Mouse (Mus musculus) MEL (cell line): ENCODE data around the gene Rbsn.

Source experiments
- CTCF ChIP-seq, 3 experiments: IDR thresholded peaks in 2 of 3; conservative IDR thresholded peaks in 1 of 3; 2 replicates each; pipeline ENCODE4 v1.5.1; 2011 to 2012; ENCODE audit warnings: low read length in 3 of 3, low read depth in 2 of 3, mild to moderate bottlenecking in 2 of 3, improper control_type of control experiment in 1 of 3, inconsistent platforms in 1 of 3, mixed read lengths in 1 of 3, moderate library complexity in 1 of 3; ENCODE audit not compliant: control insufficient read depth in 1 of 3, insufficient read depth in 1 of 3, poor library complexity in 1 of 3, severe bottlenecking in 1 of 3
- HCFC1 ChIP-seq: IDR thresholded peaks from 2 replicates; pipeline ENCODE4 v1.6.1; 2012; ENCODE audit warnings: low read depth, mild to moderate bottlenecking, inconsistent platforms, low read length, improper control_type of control experiment, moderate library complexity
- MXI1 ChIP-seq: IDR thresholded peaks from 2 replicates; pipeline ENCODE4 v1.6.1; 2011; ENCODE audit warnings: mild to moderate bottlenecking, low read depth, low read length, improper control_type of control experiment
- POLR2AphosphoS2 ChIP-seq: IDR thresholded peaks from 2 replicates; pipeline ENCODE4 v1.6.1; 2011; ENCODE audit warnings: low read length, improper control_type of control experiment
- UBTF ChIP-seq: IDR thresholded peaks from 2 replicates; pipeline ENCODE4 v1.6.1; 2012; ENCODE audit warnings: low read depth, mild to moderate bottlenecking, inconsistent platforms, low read length, improper control_type of control experiment, moderate library complexity, borderline replicate concordance; ENCODE audit not compliant: insufficient read depth

GRCm38 (mm10) chr6:92229103-92229502 lies 14.4 kb upstream of the Rbsn start:
- TF ChIP-seq UBTF (no peak), MXI1 (no peak), CTCF (IDR thresholded peaks at IDR 0.05 in 2 of 3, conservative IDR thresholded peaks at IDR 0.05 in 1 of 3; ENCODE audit: control insufficient read depth in 1 of 3, insufficient read depth in 1 of 3, low read depth in 2 of 3, low read length in 3 of 3, poor library complexity in 1 of 3, severe bottlenecking in 1 of 3) (no peak), HCFC1 (no peak), POLR2AphosphoS2 (no peak)
